Mouse (Mus musculus): ENCODE data around the gene Cenpc1. TPM values are rescaled to one million over a fixed set of nuclear protein-coding genes. Genes with fewer than 3 reads are reported as not detected.

Cenpc1 gene
- total RNA-seq (2023), result 21.5 TPM

GRCm38 (mm10) chr5:86065101-86065875, at the start of gene Cenpc1:
TSS of gene Cenpc1 (minus strand) at chr5:86065583.

GRCm38 (mm10) chr5:86071538-86071937, 6.2 kb upstream of the Cenpc1 start, which contains the start of gene Stap1:
TSS of gene Stap1 (plus strand) at chr5:86071746.

Other genes with a start within 250 kb of the Cenpc1 start
- gene Stap1, start 6.2 kb upstream of the Cenpc1 start, total RNA-seq (2023), result 45.3 TPM
- 15.6 TPM for gene Uba6, start 107.2 kb upstream of the Cenpc1 start, total RNA-seq (2023)
- not detected for gene Gnrhr, start 132.3 kb upstream of the Cenpc1 start, total RNA-seq (2023)
- gene Tmprss11c, start 223.7 kb upstream of the Cenpc1 start, total RNA-seq (2023), result not detected

All from CD4-positive naive resting alpha-beta T cell, adult 57 days (primary cell).